Mouse (Mus musculus): ENCODE data around the gene D6Ertd527e. TPM values are rescaled to one million over a fixed set of nuclear protein-coding genes. Genes with fewer than 3 reads are reported as not detected.

The D6Ertd527e gene
- polyA plus RNA-seq, 1 experiment from 2014 or later = 0.11 TPM

DNA sequence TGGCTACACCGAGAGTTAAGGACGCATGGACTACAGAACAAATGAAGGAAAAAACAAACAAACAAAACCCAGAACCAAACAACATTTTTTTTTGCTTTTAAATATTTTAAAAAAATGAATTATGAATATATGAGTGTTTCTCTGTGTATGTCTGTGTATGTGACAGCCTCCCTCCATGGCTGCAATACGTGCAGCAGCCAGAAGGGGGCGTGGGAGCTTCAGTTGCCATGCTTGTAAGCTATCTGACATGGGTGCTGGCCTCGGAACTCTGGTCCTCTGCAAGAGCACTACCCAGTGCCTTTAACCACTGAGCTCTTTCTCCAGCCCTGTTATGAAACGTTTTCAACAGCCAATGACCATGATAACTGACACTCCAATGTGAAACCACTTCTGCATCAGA, 16.1 kb downstream of the D6Ertd527e start:
- Histone ChIP-seq H3K9ac (ENCODE audit: low read depth, low read length) (no peak overlapping the region), H3K27me3 (replicated peaks; ENCODE audit: control insufficient read depth, insufficient read depth, low read length) (no peaks in the 10 kb centered on the region), H3K27ac (ENCODE audit: low read depth, low read length) (no peak overlapping the region), H3K4me3 (ENCODE audit: low read length) (no peak overlapping the region), H3K4me2 (ENCODE audit: low read length) (no peak overlapping the region), H3K4me1 (ENCODE audit: control insufficient read depth, insufficient read depth, low read depth, low read length) (no peaks in the 10 kb centered on the region), H3K36me3 (ENCODE audit: control insufficient read depth, insufficient read depth, low read length) (no peaks in the 10 kb centered on the region), H3K9me3 (ENCODE audit: control insufficient read depth, low read length) (no peaks in the 10 kb centered on the region)
- ATAC-seq = no peak
- WGBS = 94% methylated on average over 6 of the region's 6 CpGs

DNA sequence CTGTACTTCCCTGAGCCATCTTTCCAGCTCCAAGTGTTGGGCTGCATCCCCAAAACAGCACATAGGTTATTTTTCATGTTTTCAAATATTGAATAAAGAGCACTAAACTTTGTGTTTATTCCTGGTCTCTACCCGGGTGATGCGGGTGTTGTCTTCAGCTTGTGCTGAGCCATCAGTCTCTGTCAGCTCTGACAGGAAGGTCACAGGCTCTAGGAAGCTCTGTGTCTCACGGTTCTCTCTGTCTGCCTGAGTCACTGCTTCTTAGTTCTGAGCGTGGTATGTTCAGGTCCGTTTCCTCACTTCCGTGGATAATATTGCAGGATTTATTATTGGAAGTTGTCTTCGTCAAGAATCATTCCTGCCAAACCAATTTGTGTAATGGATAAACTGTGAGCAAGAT, 17.4 kb downstream of the D6Ertd527e start:
- no peak overlapping the region for H3K4me3 ChIP-seq (ENCODE audit: low read length)
- H3K27me3 ChIP-seq (replicated peaks; ENCODE audit: control insufficient read depth, insufficient read depth, low read length) = no peaks in the 10 kb centered on the region
- no peaks in the 10 kb centered on the region for H3K36me3 ChIP-seq (ENCODE audit: control insufficient read depth, insufficient read depth, low read length)
- no peak overlapping the region for H3K4me2 ChIP-seq (ENCODE audit: low read length)
- no peak overlapping the region for H3K27ac ChIP-seq (ENCODE audit: low read depth, low read length)
- WGBS = 81% methylated on average over 7 of the region's 7 CpGs
- H3K4me1 ChIP-seq (ENCODE audit: control insufficient read depth, insufficient read depth, low read depth, low read length) = no peaks in the 10 kb centered on the region
- ATAC-seq = no peak
- H3K9me3 ChIP-seq (ENCODE audit: control insufficient read depth, low read length) = no peaks in the 10 kb centered on the region
- no peak overlapping the region for H3K9ac ChIP-seq (ENCODE audit: low read depth, low read length)

DNA sequence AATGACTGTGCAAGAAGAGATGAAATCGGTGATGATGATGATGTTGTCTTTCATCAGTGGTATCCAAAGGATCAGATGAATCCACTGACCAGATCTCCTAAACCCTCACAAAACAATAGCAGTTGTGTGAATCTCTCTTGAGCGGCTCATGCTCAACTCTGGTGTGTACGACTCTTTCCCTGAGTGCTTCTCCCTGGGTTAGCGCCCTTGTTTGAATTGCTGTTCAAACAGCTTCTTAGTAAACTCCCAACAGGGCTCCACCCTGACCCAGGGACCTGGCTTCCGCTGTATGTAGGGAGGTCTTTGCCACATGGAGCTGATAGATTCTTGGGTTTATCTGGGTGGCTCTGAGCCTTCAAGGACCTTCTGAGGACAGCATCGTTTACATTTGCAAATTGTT, 18.9 kb downstream of the D6Ertd527e start:
- ATAC-seq = no peak
- Histone ChIP-seq H3K4me1 (ENCODE audit: control insufficient read depth, insufficient read depth, low read depth, low read length) (no peaks in the 10 kb centered on the region), H3K4me2 (ENCODE audit: low read length) (no peak overlapping the region), H3K9me3 (ENCODE audit: control insufficient read depth, low read length) (no peaks in the 10 kb centered on the region), H3K27me3 (replicated peaks; ENCODE audit: control insufficient read depth, insufficient read depth, low read length) (no peaks in the 10 kb centered on the region), H3K9ac (ENCODE audit: low read depth, low read length) (no peak overlapping the region), H3K36me3 (ENCODE audit: control insufficient read depth, insufficient read depth, low read length) (no peaks in the 10 kb centered on the region), H3K4me3 (ENCODE audit: low read length) (no peak overlapping the region), H3K27ac (ENCODE audit: low read depth, low read length) (no peak overlapping the region)
- 94% methylated on average over 6 of the region's 6 CpGs for WGBS

GRCm38 (mm10) chr6:87123973-87124372, 19.4 kb downstream of the D6Ertd527e start:
- Histone ChIP-seq H3K27me3 (replicated peaks; ENCODE audit: control insufficient read depth, insufficient read depth, low read length) (no peaks in the 10 kb centered on the region), H3K4me1 (ENCODE audit: control insufficient read depth, insufficient read depth, low read depth, low read length) (no peaks in the 10 kb centered on the region), H3K9ac (ENCODE audit: low read depth, low read length) (no peak overlapping the region), H3K4me2 (ENCODE audit: low read length) (no peak overlapping the region), H3K9me3 (ENCODE audit: control insufficient read depth, low read length) (no peaks in the 10 kb centered on the region), H3K27ac (ENCODE audit: low read depth, low read length) (no peak overlapping the region), H3K4me3 (ENCODE audit: low read length) (no peak overlapping the region), H3K36me3 (ENCODE audit: control insufficient read depth, insufficient read depth, low read length) (no peaks in the 10 kb centered on the region)
- no peak for ATAC-seq
- 86% methylated on average over 4 of the region's 4 CpGs for WGBS

DNA sequence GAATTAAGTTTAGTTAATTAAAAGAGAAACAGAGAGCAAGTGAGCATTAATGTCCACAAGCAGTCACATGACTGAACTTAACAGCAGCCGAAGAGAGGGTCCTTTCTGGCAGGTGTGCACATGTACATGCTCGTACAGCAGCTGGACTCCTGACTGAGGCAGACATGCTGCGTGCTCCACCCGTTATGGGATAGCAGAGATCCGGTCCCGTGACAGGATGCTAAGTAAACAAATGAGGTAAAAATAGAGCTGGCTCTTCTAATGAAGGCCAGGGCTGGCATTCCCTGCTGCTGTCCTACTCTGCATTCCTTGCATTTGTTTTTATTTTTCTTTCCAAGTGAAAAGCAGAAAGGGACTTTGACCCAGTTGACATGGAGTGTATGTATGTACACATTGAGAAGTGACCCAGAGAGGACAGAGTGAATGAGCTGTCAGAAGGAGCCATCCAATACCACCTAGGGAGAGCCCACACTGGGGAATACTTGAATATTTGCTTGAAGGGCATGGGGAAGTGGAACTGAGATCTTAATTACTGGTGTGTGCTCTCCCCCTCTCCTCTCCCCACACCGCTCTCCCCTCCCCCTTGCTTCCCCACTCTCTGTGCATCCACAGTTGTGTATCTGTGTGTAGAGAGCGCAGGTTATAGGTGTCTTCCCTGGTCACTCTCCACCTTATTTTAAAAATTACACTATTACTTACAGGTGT, 22.7 kb downstream of the D6Ertd527e start:
- Histone ChIP-seq H3K9ac (ENCODE audit: low read depth, low read length) (no peak overlapping the region), H3K4me1 (ENCODE audit: control insufficient read depth, insufficient read depth, low read depth, low read length) (no peaks in the 10 kb centered on the region), H3K27ac (ENCODE audit: low read depth, low read length) (no peak overlapping the region), H3K4me2 (ENCODE audit: low read length) (no peak overlapping the region), H3K36me3 (ENCODE audit: control insufficient read depth, insufficient read depth, low read length) (no peaks in the 10 kb centered on the region), H3K9me3 (ENCODE audit: control insufficient read depth, low read length) (no peaks in the 10 kb centered on the region; the same call in 1 of the 2 replicates), H3K4me3 (ENCODE audit: low read length) (no peak overlapping the region), H3K27me3 (replicated peaks; ENCODE audit: control insufficient read depth, insufficient read depth, low read length) (no peaks in the 10 kb centered on the region)
- 83% methylated on average over 8 of the region's 8 CpGs for WGBS
- ATAC-seq = no peak

GRCm38 (mm10) chr6:87129861-87130260, 25.3 kb downstream of the D6Ertd527e start:
- Histone ChIP-seq H3K4me3 (ENCODE audit: low read length) (no peak overlapping the region), H3K4me1 (ENCODE audit: control insufficient read depth, insufficient read depth, low read depth, low read length) (no peaks in the 10 kb centered on the region), H3K9ac (ENCODE audit: low read depth, low read length) (no peak overlapping the region), H3K27ac (ENCODE audit: low read depth, low read length) (no peak overlapping the region), H3K36me3 (ENCODE audit: control insufficient read depth, insufficient read depth, low read length) (no peaks in the 10 kb centered on the region), H3K27me3 (replicated peaks; ENCODE audit: control insufficient read depth, insufficient read depth, low read length) (no peaks in the 10 kb centered on the region), H3K9me3 (ENCODE audit: control insufficient read depth, low read length) (no peaks in the 10 kb centered on the region; the same call in 1 of the 2 replicates), H3K4me2 (ENCODE audit: low read length) (no peak overlapping the region)
- ATAC-seq = no peak
- 93% methylated on average over 8 of the region's 8 CpGs for WGBS

DNA sequence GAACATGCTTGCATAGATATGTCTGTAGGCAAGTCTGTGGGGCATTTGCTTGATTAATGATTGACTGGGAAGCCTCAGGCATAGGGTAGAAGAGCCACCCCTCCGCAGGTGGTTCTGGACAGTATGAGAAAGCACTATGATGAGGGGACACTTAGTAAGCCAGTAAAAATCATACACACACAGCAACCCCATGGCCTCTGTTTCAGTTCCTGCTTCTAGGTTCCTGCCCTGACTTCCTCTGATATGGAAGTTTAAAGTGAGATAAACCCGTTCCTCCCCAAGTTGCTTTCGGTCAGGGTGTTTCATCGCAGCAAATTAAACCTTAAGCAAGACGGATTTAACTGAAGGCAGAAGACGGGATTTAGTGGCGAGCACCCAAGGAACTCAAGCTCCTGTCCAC, 26.1 kb downstream of the D6Ertd527e start:
- Histone ChIP-seq H3K9me3 (ENCODE audit: control insufficient read depth, low read length) (no peaks in the 10 kb centered on the region; the same call in 1 of the 2 replicates), H3K9ac (ENCODE audit: low read depth, low read length) (no peak overlapping the region), H3K27ac (ENCODE audit: low read depth, low read length) (no peak overlapping the region), H3K4me2 (ENCODE audit: low read length) (no peak overlapping the region), H3K27me3 (replicated peaks; ENCODE audit: control insufficient read depth, insufficient read depth, low read length) (no peaks in the 10 kb centered on the region), H3K4me1 (ENCODE audit: control insufficient read depth, insufficient read depth, low read depth, low read length) (no peaks in the 10 kb centered on the region), H3K4me3 (ENCODE audit: low read length) (no peak overlapping the region), H3K36me3 (ENCODE audit: control insufficient read depth, insufficient read depth, low read length) (no peaks in the 10 kb centered on the region)
- WGBS = 95% methylated on average over 7 of the region's 7 CpGs
- ATAC-seq = no peak

GRCm38 (mm10) chr6:87131078-87131477, 26.5 kb downstream of the D6Ertd527e start:
- Histone ChIP-seq H3K9me3 (ENCODE audit: control insufficient read depth, low read length) (no peaks in the 10 kb centered on the region; the same call in 1 of the 2 replicates), H3K9ac (ENCODE audit: low read depth, low read length) (no peak overlapping the region), H3K27me3 (replicated peaks; ENCODE audit: control insufficient read depth, insufficient read depth, low read length) (no peaks in the 10 kb centered on the region), H3K36me3 (ENCODE audit: control insufficient read depth, insufficient read depth, low read length) (no peaks in the 10 kb centered on the region), H3K4me2 (ENCODE audit: low read length) (no peak overlapping the region), H3K27ac (ENCODE audit: low read depth, low read length) (no peak overlapping the region), H3K4me1 (ENCODE audit: control insufficient read depth, insufficient read depth, low read depth, low read length) (no peaks in the 10 kb centered on the region), H3K4me3 (ENCODE audit: low read length) (no peak overlapping the region)
- ATAC-seq = no peak
- 74% methylated on average over 1 of the region's 1 CpGs for WGBS

DNA sequence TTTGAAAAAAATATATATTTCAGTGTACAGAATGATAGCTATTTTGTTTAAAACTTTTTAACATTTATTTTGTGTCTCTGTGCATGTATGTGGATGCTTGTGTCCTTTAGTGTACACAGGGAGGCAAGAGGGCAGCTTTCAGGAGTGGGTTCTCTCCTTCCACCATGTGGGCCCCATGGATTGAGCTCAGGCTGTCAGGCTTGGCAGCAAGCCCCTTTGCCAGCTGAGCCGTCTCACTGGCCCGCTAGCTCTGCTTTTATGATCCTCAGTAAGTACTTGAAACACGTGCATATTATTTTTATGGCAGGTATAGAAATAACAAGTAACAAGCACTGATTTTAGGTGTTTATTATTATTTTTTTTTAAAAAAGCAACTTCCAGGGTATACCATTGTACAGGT, 29.0 kb downstream of the D6Ertd527e start:
- Histone ChIP-seq H3K4me3 (ENCODE audit: low read length) (no peak overlapping the region), H3K27ac (ENCODE audit: low read depth, low read length) (no peak overlapping the region), H3K27me3 (replicated peaks; ENCODE audit: control insufficient read depth, insufficient read depth, low read length) (no peaks in the 10 kb centered on the region), H3K36me3 (ENCODE audit: control insufficient read depth, insufficient read depth, low read length) (no peaks in the 10 kb centered on the region), H3K4me2 (ENCODE audit: low read length) (no peak overlapping the region), H3K9me3 (ENCODE audit: control insufficient read depth, low read length) (no peaks in the 10 kb centered on the region; the same call in 1 of the 2 replicates), H3K4me1 (ENCODE audit: control insufficient read depth, insufficient read depth, low read depth, low read length) (no peaks in the 10 kb centered on the region), H3K9ac (ENCODE audit: low read depth, low read length) (no peak overlapping the region)
- no peak for ATAC-seq
- 72% methylated on average over 3 of the region's 3 CpGs for WGBS

Data from hindbrain, embryonic 16.5 days (tissue).